Mouse (Mus musculus): ENCODE measurements at regions not wholly inside any gene's neighbourhood (a gene's known extent, or its start where the extent isn't known, plus 50 kb on each side); places are given as distances from the start of the nearest gene placed in this dataset.

DNA sequence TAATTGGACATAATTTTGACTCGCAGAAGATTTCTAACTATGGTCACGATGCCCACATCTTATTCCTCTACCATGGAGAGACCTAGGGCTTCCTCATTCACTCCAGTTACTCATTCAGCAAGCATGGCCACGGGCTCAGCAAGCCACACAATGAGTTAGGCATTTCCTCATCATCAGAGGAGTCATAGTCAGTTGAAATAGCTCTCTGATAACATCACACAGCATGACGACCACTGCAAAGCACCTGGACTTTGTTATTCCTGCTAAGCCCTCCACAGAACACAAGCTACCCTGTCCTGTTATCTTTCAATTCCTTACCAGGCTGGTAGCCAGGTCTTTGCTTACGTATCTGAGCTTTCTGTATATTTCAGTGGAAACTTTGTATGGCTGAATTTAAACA, 141.6 kb downstream of the Mreg start:
- no peak for TF ChIP-seq CTCF (IDR thresholded peaks at IDR 0.05; ENCODE audit: low read depth)
- TF ChIP-seq EP300 (IDR thresholded peaks at IDR 0.05; ENCODE audit: low read depth) = no peak
